Mouse (Mus musculus): Measurements from ENCODE around the gene Tns1.

The Tns1 gene

DNA sequence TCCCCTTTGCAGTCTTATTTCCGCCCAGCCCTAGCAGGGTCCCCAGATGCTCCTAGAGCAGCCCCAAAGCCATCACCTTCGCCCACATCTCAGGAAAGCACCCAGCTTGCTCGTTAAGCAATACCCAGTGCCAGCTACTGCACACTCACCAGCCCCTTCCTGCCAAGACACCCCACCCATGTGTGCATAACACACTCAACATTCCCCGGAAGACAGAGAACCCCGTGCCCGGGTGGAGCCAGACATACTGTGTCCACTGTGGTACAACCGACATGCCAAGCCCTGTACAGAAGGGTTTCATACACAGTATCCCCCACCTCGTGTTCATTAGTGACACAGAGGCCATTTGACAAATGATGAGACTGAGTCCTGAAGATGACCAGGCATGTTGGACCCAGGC, 195.9 kb downstream of the Tns1 start:
- no peak for DNase-seq

DNA sequence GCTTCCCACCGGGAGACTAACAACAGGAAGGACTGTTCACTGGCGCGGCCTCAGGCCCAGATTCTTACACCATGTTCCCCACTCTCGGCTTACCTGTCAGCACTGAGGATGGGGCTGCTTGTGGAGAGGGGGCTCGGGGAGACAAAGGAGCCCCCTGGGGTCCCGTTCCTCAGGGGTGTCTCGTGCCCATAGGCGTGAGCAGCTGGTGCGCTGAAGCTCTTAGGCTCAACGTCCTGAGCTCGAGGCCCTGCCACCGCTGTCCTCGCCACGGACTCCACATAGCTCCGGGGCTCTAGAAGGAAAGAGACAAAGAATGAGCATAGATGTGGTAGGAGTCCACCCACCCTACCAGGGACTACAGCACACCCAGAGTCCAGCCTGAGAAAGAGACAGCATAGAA, 196.4 kb downstream of the Tns1 start:
- no peak for DNase-seq

GRCm38 (mm10) chr1:73926279-73926678, 198.0 kb downstream of the Tns1 start:
- DNase-seq: no peak

DNA sequence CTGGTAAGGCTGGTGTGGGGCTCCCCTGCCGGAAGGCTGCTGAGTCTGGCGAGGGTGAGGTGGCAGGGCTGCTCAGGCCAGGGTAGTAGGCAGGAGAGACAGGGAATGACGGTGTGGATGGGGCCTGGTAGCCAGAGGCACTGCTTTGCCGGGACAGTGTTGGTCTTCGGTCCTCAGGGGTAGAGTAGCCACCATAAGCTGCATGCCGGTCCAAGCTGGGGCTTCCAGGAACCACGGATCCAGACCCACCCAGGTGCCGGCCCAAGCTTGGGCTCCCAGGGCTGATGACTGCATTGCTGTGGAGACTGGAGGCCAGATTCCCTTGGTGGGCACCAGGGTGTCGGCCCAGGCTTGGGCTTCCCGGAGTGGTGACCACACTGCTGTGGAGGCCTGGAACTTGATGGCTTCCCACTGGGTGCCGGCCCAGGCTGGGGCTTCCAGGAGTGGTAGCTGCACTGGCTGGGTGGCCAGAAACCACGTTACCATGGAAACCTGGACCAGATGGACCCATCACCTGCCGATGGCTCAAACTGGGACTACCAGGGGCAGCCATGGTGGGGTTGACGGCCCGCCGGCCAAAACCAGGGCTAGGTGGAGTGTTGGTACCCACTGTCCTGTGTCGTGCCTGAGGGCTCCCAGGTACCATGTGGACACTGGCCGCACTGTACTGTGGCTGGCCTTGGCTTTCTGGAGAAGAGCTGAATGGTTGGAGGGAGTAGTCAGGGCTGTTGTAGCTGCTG, 199.2 kb downstream of the Tns1 start:
- no peak for DNase-seq

DNA sequence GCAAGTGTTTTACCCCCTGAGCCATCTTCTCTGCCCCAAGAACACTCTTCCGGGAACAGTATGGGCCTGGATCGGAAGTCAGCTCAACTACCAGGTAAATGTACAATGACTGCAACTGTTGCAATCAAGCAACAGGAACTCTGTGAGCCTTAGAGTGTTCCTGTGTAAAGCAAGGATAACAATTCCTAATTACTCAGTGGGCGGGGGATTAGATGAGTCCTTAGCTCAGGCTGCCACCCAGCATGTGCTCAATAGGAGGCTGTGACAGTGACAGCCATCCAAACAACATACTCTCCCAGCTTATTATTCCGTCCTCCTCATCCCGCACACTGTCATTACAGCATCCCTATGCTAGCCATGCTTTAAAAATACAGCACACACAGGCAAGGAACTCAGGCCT, 200.0 kb downstream of the Tns1 start:
- DNase-seq: no peak

DNA sequence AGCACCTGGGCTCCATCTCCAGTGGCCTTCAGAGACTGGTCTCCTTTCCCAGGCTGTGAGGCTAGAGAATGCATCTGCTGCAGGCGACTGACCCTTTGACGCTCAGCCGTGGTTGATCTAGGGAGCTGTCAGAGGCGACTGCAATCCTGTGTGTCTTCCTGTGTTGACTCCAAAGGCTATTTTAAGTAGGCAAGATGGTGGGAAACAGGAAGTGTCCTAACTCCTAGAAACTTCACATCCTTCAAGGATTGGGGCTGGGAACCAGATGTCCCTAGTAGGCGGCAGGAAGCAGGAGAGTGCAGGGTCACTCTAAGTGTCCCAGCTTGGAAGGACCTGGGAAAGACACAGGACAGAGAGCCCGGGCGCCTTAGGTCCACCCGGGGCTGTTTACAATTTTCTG, 201.1 kb downstream of the Tns1 start:
- DNase-seq: no peak

DNA sequence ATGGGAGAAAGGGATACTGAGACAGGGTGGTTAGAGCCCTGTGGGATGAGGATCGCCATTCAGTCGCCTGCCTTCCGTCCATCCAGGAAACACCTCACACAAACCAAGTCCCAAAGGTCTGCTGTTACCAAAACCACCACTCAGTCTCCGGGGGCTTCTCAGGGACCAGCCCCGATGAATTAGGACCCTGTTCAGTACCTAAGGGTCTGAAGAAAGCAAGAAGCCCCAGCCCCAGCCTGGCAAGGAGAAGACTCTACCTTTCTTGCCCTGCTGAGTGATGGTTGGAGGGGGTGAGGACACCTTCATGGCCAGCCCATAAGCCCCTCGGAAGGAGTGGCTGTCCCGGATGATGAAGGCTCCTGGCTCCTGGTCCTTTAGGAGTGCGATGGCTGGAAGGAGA, 203.5 kb downstream of the Tns1 start:
- no peak for DNase-seq

- DNase-seq: no peak
Observed at GRCm38 (mm10) chr1:73919909-73920308, 204.3 kb downstream of the Tns1 start.

DNA sequence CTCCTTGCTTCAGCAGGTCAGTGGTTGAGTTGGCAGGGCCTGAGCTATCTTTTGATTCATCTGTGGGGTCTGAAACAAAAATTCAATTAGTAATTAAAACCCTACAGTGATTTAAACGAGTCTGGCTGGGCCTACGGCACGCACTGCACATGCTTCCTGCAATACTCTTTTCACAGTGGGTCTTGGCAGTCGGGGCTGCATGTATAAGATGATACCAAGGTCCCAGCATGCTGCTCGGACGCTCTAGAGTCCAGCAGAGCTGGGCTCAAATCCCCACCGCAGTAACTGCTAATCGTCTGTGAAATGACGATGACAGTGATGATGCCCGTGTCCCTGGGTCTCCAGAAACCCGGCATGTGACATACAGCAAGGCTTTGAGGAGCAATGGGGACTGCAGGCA, 206.2 kb downstream of the Tns1 start:
- DNase-seq: no peak

GRCm38 (mm10) chr1:73916298-73916697, 208.0 kb downstream of the Tns1 start:
- no peak for DNase-seq

- DNase-seq: no peak
Observed at GRCm38 (mm10) chr1:73915218-73916070, 208.8 kb downstream of the Tns1 start.

DNA sequence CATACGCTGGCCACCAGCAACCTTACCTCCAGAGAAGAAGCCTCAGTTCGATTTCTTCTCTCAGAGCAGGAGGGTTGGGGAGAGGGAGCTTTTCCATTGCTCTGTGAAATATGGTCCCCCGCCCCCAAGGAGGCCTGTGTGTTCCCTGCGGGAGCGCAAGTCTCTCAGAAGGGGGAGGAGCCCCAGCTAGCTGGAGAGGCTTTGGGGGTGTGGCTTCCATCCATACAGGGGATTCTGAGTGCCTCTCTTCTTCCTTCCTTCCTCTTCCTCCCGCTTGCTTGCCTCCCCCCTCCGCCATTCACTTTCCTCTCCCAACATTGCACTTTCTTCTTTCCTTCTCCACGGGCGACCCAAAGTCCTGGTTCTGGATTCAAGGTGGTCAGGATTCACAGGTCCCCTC, 210.2 kb downstream of the Tns1 start:
- DNase-seq: no peak

DNA sequence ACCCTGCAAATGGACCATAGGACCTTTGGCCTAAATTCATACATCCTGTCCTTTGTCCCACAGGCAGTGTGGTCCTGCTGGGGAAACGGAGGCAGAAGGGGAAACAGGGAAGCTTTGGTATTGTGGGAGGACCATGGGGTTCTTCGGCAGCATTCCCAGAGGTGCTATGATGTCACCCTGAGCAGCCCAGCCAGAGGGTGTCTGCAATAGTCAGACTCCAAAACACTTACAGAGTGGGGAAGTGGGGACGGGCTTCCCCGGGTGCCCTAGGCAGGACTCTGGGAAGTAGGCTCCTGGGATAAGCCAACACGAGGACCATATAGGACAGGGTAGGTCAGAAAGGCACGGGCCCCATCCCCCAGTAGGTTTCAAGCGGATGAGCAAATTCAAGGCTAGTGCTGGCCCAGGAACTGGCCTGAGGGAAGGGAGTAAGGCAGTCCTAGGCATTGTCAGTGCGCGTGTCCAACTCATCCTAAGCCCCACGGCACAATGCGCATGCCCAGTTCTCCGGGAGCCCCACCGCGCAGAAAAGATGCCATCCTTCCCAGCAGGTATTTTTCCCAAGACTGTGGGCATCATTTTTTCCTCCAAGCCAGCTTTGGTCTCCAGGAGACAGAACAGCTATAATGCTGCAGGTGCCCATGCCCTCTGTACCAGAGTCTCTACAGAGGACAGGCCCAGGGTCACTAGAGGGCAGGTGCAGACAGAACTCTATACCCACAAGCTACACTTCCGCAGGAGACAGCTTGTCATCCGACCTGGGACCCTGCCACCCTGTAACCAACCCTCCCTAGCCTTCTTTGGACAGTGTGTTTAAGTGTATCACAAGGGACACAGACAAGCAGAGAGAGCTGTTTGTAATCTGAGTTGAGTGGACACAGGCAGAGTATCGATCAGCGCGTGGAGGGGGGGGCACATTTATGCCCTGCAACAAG, 210.9 kb downstream of the Tns1 start:
- no peak for DNase-seq

GRCm38 (mm10) chr1:73912466-73912865, 211.8 kb downstream of the Tns1 start:
- peak; percentile 22 for DNase-seq

DNA sequence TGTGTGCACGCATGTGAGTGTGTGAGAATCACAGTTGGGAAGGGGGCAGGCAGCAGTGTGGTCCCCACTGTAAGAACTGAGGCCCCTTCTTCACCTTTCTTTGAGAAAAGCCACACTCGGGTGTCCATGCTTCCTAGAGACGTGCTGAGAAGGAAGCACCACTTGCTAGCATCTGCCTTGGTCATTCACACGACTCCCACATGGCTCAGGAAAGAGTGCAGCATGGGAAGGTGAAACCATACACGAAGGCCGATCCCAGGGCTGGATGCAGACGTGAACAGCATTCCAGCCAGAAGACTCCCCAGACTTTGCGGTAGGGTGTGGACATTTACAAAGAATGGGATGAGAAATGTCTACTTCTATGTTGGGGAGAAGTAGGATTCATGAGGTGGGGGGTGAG, 212.3 kb downstream of the Tns1 start:
- DNase-seq: no peak

GRCm38 (mm10) chr1:73910701-73911100, 213.5 kb downstream of the Tns1 start:
- no peak for DNase-seq

DNA sequence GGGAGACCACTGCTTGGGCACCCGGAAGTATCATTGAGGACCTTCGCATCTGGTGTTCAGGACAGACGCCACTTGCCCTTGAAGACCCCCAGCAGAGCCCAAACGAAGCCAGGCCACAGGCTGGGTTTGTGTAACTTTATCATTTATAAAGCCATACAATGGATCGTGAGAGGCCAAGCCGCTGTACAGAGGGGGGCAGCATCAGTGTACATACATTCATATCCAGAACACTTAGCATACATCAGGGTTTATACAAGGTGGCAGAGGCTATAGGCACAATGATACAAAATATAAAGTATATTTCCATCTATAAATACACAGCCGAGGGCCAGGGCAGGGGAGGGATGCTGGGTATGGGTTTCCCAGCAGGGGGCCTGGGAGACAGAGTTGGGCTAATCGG, 214.1 kb downstream of the Tns1 start:
- DNase-seq: no peak

- DNase-seq: no peak
Observed at GRCm38 (mm10) chr1:73909191-73909983, 214.9 kb downstream of the Tns1 start.

GRCm38 (mm10) chr1:73908081-73908960, 215.9 kb downstream of the Tns1 start:
- no peak for DNase-seq

- DNase-seq: no peak
Observed at GRCm38 (mm10) chr1:73907166-73907565, 217.1 kb downstream of the Tns1 start.

DNA sequence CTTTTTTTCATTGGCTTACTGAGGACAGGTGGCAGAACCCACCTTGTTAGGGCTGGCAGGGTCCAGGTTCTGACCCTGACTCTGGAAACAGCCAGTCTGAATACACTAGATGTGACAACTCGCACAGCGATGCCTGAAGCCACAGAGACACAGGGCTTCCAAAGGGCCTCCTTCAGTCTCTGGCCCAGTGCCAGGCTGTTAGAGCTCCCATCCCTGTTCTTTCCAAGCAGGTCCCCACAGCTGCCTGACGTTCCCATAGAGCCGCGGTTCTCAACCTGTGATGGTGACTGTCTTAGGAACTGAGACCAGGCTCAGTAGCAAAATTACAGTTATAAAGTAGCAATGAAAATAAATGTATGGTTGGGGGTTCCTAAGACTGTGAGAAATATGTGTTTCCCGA, 217.9 kb downstream of the Tns1 start:
- DNase-seq: no peak
